Mouse (Mus musculus) CD8-positive naive resting alpha-beta T cell, adult 2 months (primary cell): ENCODE results near the gene Parn.

Experiments
- DNase-seq, 2 experiments: peaks; one replicate each; pipeline ENCODE4 v3.0.0; 2022; ENCODE audit warnings: low read depth in 2 of 2, low spot score in 2 of 2

Parn gene

GRCm38 (mm10) chr16:13628345-13628744 is 39.6 kb downstream of the Parn start:
- no peak for DNase-seq

- DNase-seq, result no peak
These were observed 46.0 kb downstream of the Parn start for GRCm38 (mm10) chr16:13621745-13622507.

- no peak for DNase-seq
These were observed 47.8 kb downstream of the Parn start for GRCm38 (mm10) chr16:13620194-13620593.

- DNase-seq, result no peak
These were observed 52.7 kb downstream of the Parn start for GRCm38 (mm10) chr16:13615276-13615675.

GRCm38 (mm10) chr16:13612571-13612970 is 55.4 kb downstream of the Parn start:
- no peak for DNase-seq

- no peak for DNase-seq
These were observed 55.9 kb downstream of the Parn start for GRCm38 (mm10) chr16:13612058-13612457.

- no peak for DNase-seq
These were observed 56.6 kb downstream of the Parn start for GRCm38 (mm10) chr16:13611399-13611798.

GRCm38 (mm10) chr16:13610951-13611381 is 57.0 kb downstream of the Parn start:
- no peak for DNase-seq

GRCm38 (mm10) chr16:13608705-13609085 is 59.3 kb downstream of the Parn start:
- DNase-seq, result no peak

- no peak for DNase-seq
These were observed 59.8 kb downstream of the Parn start for GRCm38 (mm10) chr16:13607987-13608704.

GRCm38 (mm10) chr16:13602779-13603178 is 65.2 kb downstream of the Parn start:
- no peak for DNase-seq

- no peak for DNase-seq
These were observed 78.9 kb downstream of the Parn start for GRCm38 (mm10) chr16:13589049-13589408.

- DNase-seq, result no peak
These were observed 79.6 kb downstream of the Parn start for GRCm38 (mm10) chr16:13588182-13589048.

GRCm38 (mm10) chr16:13585234-13585633 is 82.7 kb downstream of the Parn start:
- DNase-seq, result no peak

- no peak for DNase-seq
These were observed 87.2 kb downstream of the Parn start for GRCm38 (mm10) chr16:13580784-13581183.

GRCm38 (mm10) chr16:13580016-13580415 is 88.0 kb downstream of the Parn start:
- no peak for DNase-seq

- DNase-seq, result no peak
These were observed 92.7 kb downstream of the Parn start for GRCm38 (mm10) chr16:13575306-13575705.

- no peak for DNase-seq
These were observed 99.7 kb downstream of the Parn start for GRCm38 (mm10) chr16:13568280-13568679.

GRCm38 (mm10) chr16:13567614-13568013 is 100.4 kb downstream of the Parn start:
- DNase-seq, result no peak

GRCm38 (mm10) chr16:13566351-13566750 is 101.6 kb downstream of the Parn start:
- DNase-seq, result no peak

GRCm38 (mm10) chr16:13565291-13565690 is 102.7 kb downstream of the Parn start:
- no peak for DNase-seq

GRCm38 (mm10) chr16:13557784-13558183 is 110.2 kb downstream of the Parn start:
- no peak for DNase-seq
